Mouse (Mus musculus) liver, embryonic 14.5 days (tissue): Measurements from ENCODE around the gene Map4k2. TPM values are rescaled to one million over a fixed set of nuclear protein-coding genes. Genes with fewer than 3 reads are reported as not detected.

ENCODE experiments used
- ATAC-seq: fragments of 200-750 bp; cut with Nextera tagmentation; 2 replicates; pipeline ENCODE4 v1.8.0; 2017; ENCODE audit warnings: moderate number of reproducible peaks, mild to moderate bottlenecking, moderate library complexity; ENCODE audit not compliant: insufficient read depth
- DNase-seq, 3 experiments: peaks; one replicate each; pipeline ENCODE4 v3.0.0-alpha.2; 2012 to 2013; ENCODE audit warnings: low read depth in 3 of 3, low spot score in 3 of 3
- H3K27ac ChIP-seq: fragments of 300-500 bp; sonication (generic); 2 replicates; pipeline ENCODE4 v1.5.1; 2014; ENCODE audit warnings: moderate library complexity, mild to moderate bottlenecking, control low read depth, inconsistent platforms
- H3K27me3 ChIP-seq: fragments of 300-500 bp; sonication (generic); 2 replicates; pipeline ENCODE4 v1.6.1; 2014; ENCODE audit warnings: mild to moderate bottlenecking, low read length, moderate library complexity; ENCODE audit not compliant: control insufficient read depth, insufficient read depth
- H3K36me3 ChIP-seq: fragments of 300-500 bp; sonication (generic); replicated peaks from 2 replicates; pipeline ENCODE4 v1.6.1; 2014; ENCODE audit warnings: low read depth; ENCODE audit not compliant: control insufficient read depth, insufficient read depth
- H3K4me1 ChIP-seq, 2 experiments: fragments of 200-500 bp in 1 of 2; fragments of 300-500 bp in 1 of 2; sonication (generic) in 1 of 2; replicated peaks; 2 replicates each; pipeline ENCODE4 v1.6.1; 2012 to 2014; ENCODE audit warnings: antibody characterized with exemption in 1 of 2, inconsistent platforms in 1 of 2, low read length in 1 of 2; ENCODE audit not compliant: control insufficient read depth in 2 of 2, insufficient read depth in 2 of 2
- H3K4me2 ChIP-seq: fragments of 300-500 bp; sonication (generic); 2 replicates; pipeline ENCODE4 v1.6.1; 2014; ENCODE audit warnings: low read depth, mild to moderate bottlenecking, control low read depth, moderate library complexity
- H3K4me3 ChIP-seq, 2 experiments: fragments of 200-500 bp in 1 of 2; fragments of 300-500 bp in 1 of 2; sonication (generic) in 1 of 2; 2 replicates each; pipeline ENCODE4 v1.5.1; 2012 to 2014; ENCODE audit warnings: low read depth in 2 of 2, low read length in 2 of 2, mild to moderate bottlenecking in 2 of 2, control low read depth in 1 of 2, inconsistent platforms in 1 of 2, moderate library complexity in 1 of 2; ENCODE audit not compliant: insufficient read depth in 1 of 2
- H3K9ac ChIP-seq: fragments of 300-500 bp; sonication (generic); replicated peaks from 2 replicates; pipeline ENCODE4 v1.6.1; 2014; ENCODE audit warnings: mild to moderate bottlenecking, control low read depth, moderate library complexity
- H3K9me3 ChIP-seq: fragments of 300-500 bp; sonication (generic); 2 replicates; pipeline ENCODE4 v1.6.1; 2016; ENCODE audit warnings: low read length, mixed read lengths; ENCODE audit not compliant: control insufficient read depth
- CTCF ChIP-seq: IDR thresholded peaks from 2 replicates; pipeline ENCODE4 v1.5.1; 2016; ENCODE audit warnings: antibody characterized with exemption, low read depth, control low read depth
- EP300 ChIP-seq: IDR thresholded peaks from 2 replicates; pipeline ENCODE4 v1.6.1; 2016; ENCODE audit warnings: antibody characterized with exemption, low read depth
- WGBS: fragments of 180-500 bp; shearing (Covaris S2); extraction: QIAGEN DNeasy Blood & Tissue Kit; methylation state at CpG from one replicate; pipeline ENCODE4 v1.1.7; 2014; ENCODE audit not compliant: insufficient replicate concordance; 5-methylcytosine and 5-hydroxymethylcytosine counted together
- polyA plus RNA-seq, 2 experiments: library from polyadenylated mRNA; depleted of rRNA in 1 of 2; stranded (reverse) in 1 of 2; unstranded in 1 of 2; fragments of >200 nt; fragmentation: Nextera tagmentation in 1 of 2; extraction: Ambion mirVana in 1 of 2; gene quantifications; 2 replicates each; pipeline versions ENCODE4 v1.2.1 to v1.2.3; 2012 to 2014

Map4k2 gene
- polyA plus RNA-seq, 2 experiments = 3.0 to 17.6 TPM

GRCm38 (mm10) chr19:6297641-6298040 lies 43.3 kb upstream of the Map4k2 start:
- Histone ChIP-seq H3K4me1 (peaks cover 66 to 69% of the 10 kb centered on the region in 2 experiments), H3K9me3 (no peaks in the 10 kb centered on the region), H3K4me2 (peak overlapping the region; percentile 55), H3K27ac (peak overlapping the region; percentile 79), H3K27me3 (no peaks in the 10 kb centered on the region), H3K4me3 (peak overlapping the region in 1 of 2 experiments; percentile 13; a peak in 2 of 4 replicates), H3K36me3 (peaks cover 50% of the 10 kb centered on the region), H3K9ac (peak overlapping the region; percentile 48)
- 45% methylated on average over 9 of the region's 9 CpGs for WGBS
- ATAC-seq (peak; percentile 54), DNase-seq (peak in 2 of 3 experiments; percentile 67 to 74)
- TF ChIP-seq EP300 (no peak), CTCF (no peak)

DNA sequence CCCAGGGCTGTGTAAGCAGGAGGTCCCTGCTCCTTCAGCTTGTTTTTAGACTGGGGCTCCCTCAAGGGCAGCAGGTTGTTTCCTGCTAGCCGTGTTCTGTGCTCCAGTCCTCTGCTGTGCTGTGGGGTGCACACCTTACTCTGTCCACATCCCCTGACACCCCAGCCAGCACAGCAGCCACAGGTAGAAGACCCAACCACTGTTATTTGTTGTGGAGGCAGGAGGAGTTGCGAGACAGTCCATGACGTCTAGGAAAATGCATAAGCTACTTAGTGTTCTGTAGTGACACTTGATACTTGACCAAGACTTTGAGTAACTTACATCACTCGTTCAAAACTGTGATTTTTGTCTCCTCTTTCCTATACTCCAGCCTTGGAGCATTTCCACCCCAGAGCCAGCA lies 41.9 kb upstream of the Map4k2 start:
- Histone ChIP-seq H3K36me3 (peaks cover 43% of the 10 kb centered on the region), H3K9ac (peak overlapping the region; percentile 23; the same call in 1 of the 2 replicates), H3K4me3 (no peak overlapping the region), H3K27me3 (no peaks in the 10 kb centered on the region), H3K9me3 (no peaks in the 10 kb centered on the region), H3K27ac (peak overlapping the region; percentile 79), H3K4me2 (peak overlapping the region; percentile 55), H3K4me1 (peaks cover 73 to 74% of the 10 kb centered on the region in 2 experiments)
- WGBS = 51% methylated on average over 4 of the region's 4 CpGs
- no peak for TF ChIP-seq CTCF
- TF ChIP-seq EP300 = no peak
- ATAC-seq (no peak), DNase-seq (no peak)

DNA sequence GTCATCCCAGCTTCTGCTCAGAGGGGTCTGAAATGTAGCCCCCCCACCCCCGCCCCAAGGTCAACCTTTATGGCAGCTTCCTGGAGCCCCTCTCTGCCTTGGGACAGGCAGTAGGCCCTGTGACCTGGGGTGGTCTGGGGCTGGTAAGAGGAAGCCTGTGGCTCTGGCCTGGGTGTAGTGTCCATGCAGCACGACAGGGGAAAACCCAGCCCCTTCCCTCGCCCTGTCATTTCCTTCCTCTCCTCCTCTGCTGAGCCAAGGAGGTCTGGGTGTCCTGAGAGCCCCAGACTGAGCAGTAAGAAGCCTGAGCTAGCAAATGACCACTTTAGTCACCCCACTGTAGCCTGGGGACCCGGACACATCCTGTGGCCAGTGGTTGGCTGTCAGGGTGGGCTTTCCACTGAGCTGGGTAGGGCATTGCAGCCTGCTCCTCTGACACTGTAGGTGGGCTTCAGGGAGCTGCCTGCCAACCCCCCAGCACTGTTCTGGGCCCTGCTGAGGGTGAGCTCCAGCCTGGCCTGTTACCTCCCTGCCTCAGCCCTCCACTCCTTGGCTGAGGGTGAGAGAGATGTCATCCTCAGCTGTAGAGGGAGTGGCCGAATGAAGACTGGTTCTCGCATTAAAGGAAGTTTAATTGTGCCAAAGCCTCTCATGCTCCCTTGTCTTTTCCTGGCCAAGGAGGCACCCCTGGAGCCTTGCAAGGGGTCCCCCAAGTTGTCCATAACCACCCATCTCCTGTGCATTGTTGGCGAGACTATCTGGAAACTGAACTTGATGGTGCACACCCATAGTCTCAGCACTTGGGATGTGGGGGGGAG lies 41.3 kb upstream of the Map4k2 start:
- peak overlapping the region; percentile 32 for H3K9ac ChIP-seq
- no peak for ATAC-seq
- H3K4me3 ChIP-seq = no peak overlapping the region
- H3K27ac ChIP-seq = peak overlapping the region; percentile 79
- no peaks in the 10 kb centered on the region for H3K9me3 ChIP-seq
- WGBS = 39% methylated on average over 7 of the region's 7 CpGs
- no peak for DNase-seq
- H3K36me3 ChIP-seq = peaks cover 37% of the 10 kb centered on the region
- H3K27me3 ChIP-seq = no peaks in the 10 kb centered on the region
- TF ChIP-seq EP300 (no peak), CTCF (no peak)
- H3K4me2 ChIP-seq = peak overlapping the region; percentile 55
- peaks cover 73 to 79% of the 10 kb centered on the region in 2 experiments for H3K4me1 ChIP-seq

DNA sequence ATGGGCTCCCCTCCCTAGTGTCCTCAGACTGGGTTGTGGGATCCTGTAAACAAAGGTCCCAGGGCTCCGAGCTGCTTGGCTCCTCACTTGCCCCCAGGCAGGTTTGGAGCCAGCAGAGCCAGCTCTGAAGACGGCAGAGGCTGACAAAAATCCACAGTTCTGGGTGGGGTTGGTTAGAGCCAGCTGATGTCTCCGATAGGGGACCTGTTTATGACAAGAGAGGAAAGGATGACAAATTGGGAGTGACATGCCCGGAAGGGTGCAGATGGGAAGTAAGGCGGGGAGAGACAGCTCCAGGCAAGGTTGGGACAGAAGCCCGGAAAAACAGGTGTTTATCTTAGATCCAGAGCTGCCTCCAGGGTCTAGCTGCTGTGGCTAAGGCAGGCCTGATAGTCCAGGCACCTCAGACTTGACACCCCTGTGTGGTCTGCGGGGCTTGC lies 40.5 kb upstream of the Map4k2 start:
- Histone ChIP-seq H3K4me2 (peak overlapping the region; percentile 55), H3K4me3 (peak overlapping the region in 1 of 2 experiments; percentile 14; a peak in 2 of 4 replicates), H3K27ac (peak overlapping the region; percentile 79), H3K9me3 (no peaks in the 10 kb centered on the region), H3K9ac (peak overlapping the region; percentile 32), H3K4me1 (peaks cover 73 to 80% of the 10 kb centered on the region in 2 experiments), H3K36me3 (peaks cover 29% of the 10 kb centered on the region), H3K27me3 (no peaks in the 10 kb centered on the region)
- WGBS = 14% methylated on average over 7 of the region's 7 CpGs
- peak; percentile 75 to 87 (median 80) for DNase-seq
- TF ChIP-seq CTCF = no peak
- peak; percentile 85 for TF ChIP-seq EP300
- ATAC-seq = peak; percentile 78

GRCm38 (mm10) chr19:6302114-6302513 lies 38.8 kb upstream of the Map4k2 start:
- peak overlapping the region; percentile 79 for H3K27ac ChIP-seq
- no peak overlapping the region for H3K4me2 ChIP-seq
- peaks cover 61 to 75% of the 10 kb centered on the region in 2 experiments for H3K4me1 ChIP-seq
- no peak for DNase-seq
- H3K9me3 ChIP-seq = no peaks in the 10 kb centered on the region
- no peak for TF ChIP-seq CTCF
- TF ChIP-seq EP300 = peak; percentile 66
- no peak overlapping the region for H3K4me3 ChIP-seq
- WGBS = 57% methylated on average over 5 of the region's 5 CpGs
- no peak for ATAC-seq
- H3K9ac ChIP-seq = no peak overlapping the region
- no peaks in the 10 kb centered on the region for H3K27me3 ChIP-seq
- H3K36me3 ChIP-seq = peaks cover 19% of the 10 kb centered on the region
